Mouse (Mus musculus) lung, adult 2 months (tissue): ENCODE results near the gene Per1. TPM values are rescaled to one million over a fixed set of nuclear protein-coding genes. Genes with fewer than 3 reads are reported as not detected.

Experiments
- DNase-seq: peaks from one replicate; pipeline ENCODE4 v3.0.0; 2022
- H3K4me1 ChIP-seq: fragments of 200-500 bp; 2 replicates; pipeline ENCODE4 v1.6.1; 2011; ENCODE audit warnings: low read length; ENCODE audit not compliant: control insufficient read depth, insufficient read depth
- H3K4me3 ChIP-seq: fragments of 200-500 bp; replicated peaks from 2 replicates; pipeline ENCODE3; 2011; ENCODE audit warnings: low read depth, mild to moderate bottlenecking, control low read depth, low read length; ENCODE audit errors: extremely low read depth
- CTCF ChIP-seq: fragments of 200-500 bp; IDR thresholded peaks from 2 replicates; pipeline ENCODE4 v1.5.1; 2011; ENCODE audit warnings: mild to moderate bottlenecking, low read length, control low read depth; ENCODE audit not compliant: insufficient read depth
- POLR2A ChIP-seq: fragments of 200-500 bp; IDR thresholded peaks from 2 replicates; pipeline ENCODE4 v1.6.1; 2011; ENCODE audit warnings: low read depth, mild to moderate bottlenecking, control low read depth, low read length, borderline replicate concordance; ENCODE audit errors: extremely low read depth
- WGBS: fragments of 180-500 bp; shearing (Covaris S2); methylation state at CpG from one replicate; pipeline ENCODE4 v1.1.7; 2018; 5-methylcytosine and 5-hydroxymethylcytosine counted together
- polyA plus RNA-seq: library from polyadenylated mRNA; depleted of rRNA; stranded (reverse); fragments of >200 nt; gene quantifications from 2 replicates; pipeline ENCODE4 v1.2.3, GENCODE M21; 2012

Per1 gene
- polyA plus RNA-seq, 1 experiment, result 36.8 TPM

DNA sequence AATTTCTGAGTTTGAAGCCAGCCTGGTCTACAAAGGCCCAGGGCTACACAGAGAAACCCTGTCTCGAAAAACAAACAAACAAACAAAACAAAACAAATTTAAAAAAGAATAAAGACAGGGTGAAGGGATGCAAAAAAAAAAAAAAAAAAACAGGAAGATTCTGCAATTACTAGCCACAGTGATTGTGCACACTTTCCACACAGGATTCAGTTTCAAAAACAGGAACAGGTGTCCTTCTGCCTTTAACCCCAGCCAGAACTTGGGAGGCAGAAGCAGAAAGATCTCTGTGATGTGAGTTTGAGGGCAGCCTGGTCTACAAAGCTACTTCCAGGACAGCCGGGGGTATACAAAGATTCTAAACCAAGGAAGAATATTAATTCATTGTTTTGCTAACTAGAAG lies 36.8 kb upstream of the Per1 start:
- WGBS, result 58% methylated on average over 2 of the region's 2 CpGs
- Histone ChIP-seq H3K4me3 (no peak overlapping the region), H3K4me1 (peaks cover 8% of the 10 kb centered on the region)
- TF ChIP-seq CTCF (no peak), POLR2A (no peak)
- DNase-seq, result no peak

DNA sequence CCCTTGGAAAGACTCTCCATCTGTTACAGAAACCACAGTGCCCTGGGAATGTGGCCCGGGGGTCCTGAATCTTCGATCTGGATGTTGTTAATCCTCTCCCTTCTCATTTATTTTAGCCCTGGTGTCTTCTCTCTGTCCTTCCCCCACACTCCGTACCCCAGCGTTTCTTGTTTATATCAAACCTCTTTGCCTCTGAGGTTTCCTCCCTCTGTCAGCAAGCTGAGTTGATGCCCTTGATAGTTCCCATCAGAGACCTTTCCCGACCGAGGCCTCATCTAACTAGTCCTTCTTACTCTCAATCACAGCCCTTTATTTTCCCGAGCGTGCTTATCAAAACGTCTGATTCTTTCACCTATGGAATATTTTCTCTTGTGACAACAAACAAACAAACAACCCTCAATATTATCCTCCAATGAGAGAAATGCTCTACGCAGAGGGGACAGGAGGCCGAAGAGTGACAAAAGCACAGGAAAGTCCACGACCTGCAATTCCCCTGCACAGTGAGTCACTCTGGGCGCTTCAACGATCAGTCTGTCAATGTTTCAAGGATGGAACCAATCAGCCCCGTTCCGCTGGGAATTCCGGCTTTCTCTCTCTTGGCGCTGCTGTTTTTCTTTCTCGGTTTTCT lies 36.2 kb upstream of the Per1 start:
- no peak for DNase-seq
- TF ChIP-seq POLR2A, result no peak
- no peak for TF ChIP-seq CTCF
- 1% methylated on average over 19 of the region's 19 CpGs for WGBS
- H3K4me1 ChIP-seq, result peaks cover 8% of the 10 kb centered on the region
- H3K4me3 ChIP-seq, result peak overlapping the region; percentile 92

DNA sequence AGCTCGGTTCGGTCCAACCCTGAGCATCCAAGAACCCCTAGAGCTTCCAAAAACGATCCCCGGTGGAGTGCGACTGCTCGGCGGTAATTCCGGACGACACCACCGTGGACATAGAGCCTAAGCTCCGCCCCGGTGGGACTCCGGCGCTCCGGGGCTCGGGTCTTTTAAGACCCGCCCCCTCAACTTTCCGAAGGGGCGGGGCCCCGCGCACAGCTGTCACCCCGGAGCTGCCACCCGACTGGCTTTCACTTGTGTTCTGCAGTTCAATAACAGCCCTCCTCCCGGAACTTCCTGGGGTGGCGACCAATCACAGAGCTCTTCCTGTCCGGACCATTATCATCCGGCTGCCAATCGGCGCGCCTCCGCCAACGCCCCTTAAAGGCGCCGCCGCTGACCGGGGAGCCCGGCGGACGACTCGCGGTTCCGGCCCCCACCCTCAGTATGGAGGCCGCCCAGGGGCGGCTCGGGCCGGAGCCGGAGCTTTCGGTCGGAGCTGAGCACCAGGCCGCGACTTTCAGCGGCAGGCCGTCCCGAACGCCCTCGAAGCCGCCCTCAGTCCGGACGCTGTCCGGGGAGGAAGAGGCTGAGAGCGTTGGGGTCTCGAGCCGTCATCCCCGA lies 35.6 kb upstream of the Per1 start, which contains the start of gene Borcs6:
Gene Borcs6, plus strand, starts transcription at position 361 of the 618 bp plus-strand sequence.
- TF ChIP-seq POLR2A, result peak; percentile 93; the same call in 1 of the 2 replicates
- TF ChIP-seq CTCF, result no peak
- peaks cover 13% of the 10 kb centered on the region for H3K4me1 ChIP-seq
- peak within 1 kb of the TSS; percentile 95 for H3K4me3 ChIP-seq
- peak; percentile 90 for DNase-seq
- WGBS, result under 1% methylated on average over 64 of the region's 64 CpGs

DNA sequence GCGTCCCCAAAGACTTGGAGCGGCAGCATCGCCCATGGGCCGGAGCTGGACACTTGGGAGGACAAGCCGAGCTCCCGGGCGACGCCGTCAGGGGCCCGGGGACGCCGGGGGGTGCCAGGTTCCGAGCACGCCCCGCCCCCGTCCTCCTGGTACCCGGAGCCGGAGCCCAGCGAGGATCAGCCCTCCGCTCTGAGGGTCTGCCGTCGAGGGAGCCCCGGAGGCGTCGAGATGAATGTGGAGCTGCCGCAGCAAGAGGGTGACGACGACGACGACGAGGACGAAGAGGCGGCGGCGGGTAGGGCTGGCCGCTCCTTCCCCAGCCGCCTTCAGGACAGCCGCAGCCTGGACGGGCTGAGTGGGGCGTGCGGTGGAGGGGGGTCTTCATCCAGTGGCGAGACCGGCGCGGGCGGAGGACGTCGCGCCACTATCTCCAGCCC lies 35.0 kb upstream of the Per1 start:
- TF ChIP-seq CTCF (no peak), POLR2A (no peak)
- H3K4me3 ChIP-seq, result peak overlapping the region; percentile 95
- H3K4me1 ChIP-seq, result peaks cover 13% of the 10 kb centered on the region
- under 1% methylated on average over 49 of the region's 49 CpGs for WGBS
- no peak for DNase-seq

DNA sequence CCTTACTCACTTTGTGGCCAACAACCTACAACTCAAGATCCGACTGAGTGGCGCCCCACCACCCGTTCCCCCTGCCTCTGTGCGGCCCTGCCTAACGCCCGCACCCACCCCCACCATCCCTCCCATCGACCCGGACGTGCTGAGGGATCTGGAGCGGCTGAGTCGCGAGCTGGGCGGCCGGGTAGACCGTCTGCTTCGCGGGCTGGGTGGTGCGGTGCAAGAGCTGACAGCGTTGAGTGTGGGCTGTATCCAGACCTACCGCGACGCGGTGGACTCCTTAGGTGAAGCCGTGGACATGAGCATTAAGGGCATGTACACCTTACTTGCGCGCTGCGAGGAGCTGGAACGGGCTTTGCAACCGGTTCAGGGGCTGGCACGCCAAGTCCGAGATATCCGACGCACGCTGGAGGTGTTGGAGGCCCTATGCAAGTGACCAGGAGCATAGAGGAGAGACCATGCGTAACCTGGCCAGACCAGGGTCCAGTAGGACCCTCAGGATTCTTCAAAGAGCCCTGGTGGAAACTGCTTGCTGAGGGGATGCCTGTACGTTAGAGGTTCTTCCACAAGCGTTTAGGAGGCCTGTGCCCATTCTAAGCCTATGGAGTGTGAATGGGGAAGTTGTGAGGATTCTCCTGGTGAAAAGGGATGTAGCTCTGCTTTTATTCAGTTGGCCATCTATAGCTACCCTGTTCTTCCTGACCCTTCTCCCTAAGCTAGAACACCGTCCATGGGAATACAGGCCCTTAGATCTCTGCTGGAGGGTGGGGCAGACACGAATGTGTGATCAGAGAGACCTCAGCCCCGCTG lies 34.4 kb upstream of the Per1 start:
- Histone ChIP-seq H3K4me3 (peak overlapping the region; percentile 95), H3K4me1 (peaks cover 11% of the 10 kb centered on the region)
- DNase-seq, result peak; percentile 53
- TF ChIP-seq CTCF (no peak), POLR2A (no peak)
- 4% methylated on average over 40 of the region's 40 CpGs for WGBS

DNA sequence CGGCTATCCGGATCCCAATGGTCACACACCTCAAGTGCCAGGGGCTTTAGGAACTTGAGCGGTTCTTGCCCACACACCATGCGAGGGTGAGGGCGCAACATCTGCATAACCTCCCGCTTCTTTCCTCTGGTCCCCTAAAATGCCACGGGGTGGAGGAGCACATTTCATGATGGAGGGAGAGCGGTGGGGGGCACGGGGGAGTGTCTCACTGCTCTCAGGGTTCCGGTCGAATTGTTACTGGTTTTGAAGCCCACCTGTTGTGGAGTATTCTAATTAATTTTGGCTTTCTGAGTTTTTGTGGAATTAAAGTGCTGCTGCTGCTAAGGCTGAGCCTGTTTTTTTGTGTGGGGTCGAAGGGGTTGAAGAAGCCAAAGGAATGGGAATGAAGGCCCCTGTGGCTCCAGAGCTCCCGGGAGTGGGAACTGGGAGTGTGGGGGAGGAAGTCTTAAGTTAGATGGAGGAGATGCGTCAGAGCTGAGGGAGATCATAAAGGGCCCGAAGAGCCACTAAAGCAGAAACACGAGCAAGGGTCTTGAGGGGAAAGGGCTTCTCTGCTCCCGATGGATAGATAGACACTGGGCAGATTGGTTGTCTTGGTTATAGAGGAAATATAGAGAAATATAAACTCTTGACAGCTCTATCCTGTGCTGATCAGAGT lies 33.6 kb upstream of the Per1 start:
- TF ChIP-seq POLR2A, result no peak
- TF ChIP-seq CTCF, result no peak
- Histone ChIP-seq H3K4me1 (peaks cover 15% of the 10 kb centered on the region), H3K4me3 (peak overlapping the region; percentile 95)
- DNase-seq, result no peak
- WGBS, result 38% methylated on average over 17 of the region's 17 CpGs

DNA sequence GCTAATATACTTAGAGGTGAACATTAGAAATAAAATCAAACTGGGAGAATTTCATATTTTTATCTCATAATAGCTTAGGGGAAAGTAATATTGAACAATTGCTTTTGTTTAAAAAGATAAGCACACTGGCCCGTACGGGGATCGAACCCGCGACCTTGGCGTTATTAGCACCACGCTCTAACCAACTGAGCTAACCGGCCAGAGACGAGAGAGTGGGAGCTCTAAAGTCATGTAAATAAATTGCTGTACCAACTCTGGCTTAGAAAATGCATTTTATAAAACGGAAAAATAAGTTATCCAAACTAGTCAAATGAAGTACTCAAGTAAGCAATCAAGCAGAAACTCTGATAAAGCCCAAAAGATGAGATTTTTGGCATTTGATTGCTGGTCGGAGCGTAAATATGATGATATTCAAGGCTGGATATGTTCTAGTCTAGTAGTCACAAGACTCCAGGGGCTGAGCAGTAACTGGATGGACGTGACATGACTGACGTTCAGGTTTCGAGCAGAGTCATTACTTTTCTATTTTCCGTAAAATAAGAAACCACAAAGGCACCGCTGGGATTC lies 32.7 kb upstream of the Per1 start:
- TF ChIP-seq CTCF (no peak), POLR2A (peak; percentile 51; the same call in 1 of the 2 replicates)
- Histone ChIP-seq H3K4me3 (peak overlapping the region; percentile 21), H3K4me1 (peaks cover 19% of the 10 kb centered on the region)
- 3% methylated on average over 17 of the region's 17 CpGs for WGBS
- peak; percentile 73 for DNase-seq

DNA sequence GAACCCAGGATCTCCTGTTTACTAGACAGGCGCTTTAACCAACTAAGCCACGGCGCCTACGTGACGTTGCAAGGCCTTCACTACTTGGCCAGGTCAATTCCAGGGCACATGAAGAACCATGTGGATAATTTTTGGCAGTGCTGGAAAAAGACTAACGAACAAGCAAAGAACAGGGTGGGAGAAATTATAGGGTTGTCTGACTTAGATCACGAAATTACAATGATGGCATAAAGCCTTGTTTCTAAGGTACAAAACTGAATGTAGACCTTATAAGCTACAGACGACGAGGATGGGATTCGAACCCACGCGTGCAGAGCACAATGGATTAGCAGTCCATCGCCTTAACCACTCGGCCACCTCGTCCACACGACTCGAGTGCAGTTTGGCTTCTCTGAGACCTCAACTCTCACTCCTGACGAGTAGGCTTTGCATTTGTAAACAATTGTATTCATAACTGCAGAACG lies 32.2 kb upstream of the Per1 start:
- under 1% methylated on average over 19 of the region's 19 CpGs for WGBS
- peaks cover 19% of the 10 kb centered on the region for H3K4me1 ChIP-seq
- peak; percentile 98 for DNase-seq
- H3K4me3 ChIP-seq, result peak overlapping the region; percentile 90
- TF ChIP-seq POLR2A (peak; percentile 33; the same call in 1 of the 2 replicates), CTCF (no peak)
